Mouse (Mus musculus) cerebellum, adult (tissue): Measurements from ENCODE around the gene Kcnd1.
A peak's percentile ranks its signal among the peaks of the same experiment; 100 is the strongest.

ENCODE experiments used
- ATAC-seq: cut with Nextera tagmentation; 2 replicates; pipeline ENCODE4 v1.9.2; 2017; ENCODE audit warnings: mild to moderate bottlenecking, moderate library complexity, mixed read lengths; ENCODE audit not compliant: insufficient number of reproducible peaks, low FRiP score, low TSS enrichment

The Kcnd1 gene

DNA sequence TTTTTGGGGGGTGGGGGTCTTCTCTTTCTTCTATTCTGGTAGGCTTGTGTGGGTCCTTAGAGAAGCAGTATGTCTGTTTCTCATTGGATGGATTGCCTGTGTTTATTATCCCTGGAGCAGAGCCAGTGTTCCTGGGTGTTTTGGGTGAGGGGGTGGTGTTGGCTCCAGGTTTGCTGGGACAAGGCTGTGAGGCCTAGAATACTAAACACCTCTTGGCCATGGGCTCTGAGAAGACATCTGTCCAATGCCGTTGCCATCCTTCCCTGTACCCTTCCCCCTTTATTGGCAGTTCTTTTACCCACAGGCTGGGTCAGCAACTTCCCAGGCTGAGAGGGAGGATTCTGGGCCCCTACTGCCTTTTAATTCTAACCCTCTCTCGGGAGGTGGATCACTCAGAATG lies 25.8 kb downstream of the Kcnd1 start:
- no peak for ATAC-seq

- ATAC-seq: no peak
Observed at GRCm38 (mm10) chrX:7854578-7854977, 32.5 kb downstream of the Kcnd1 start.

GRCm38 (mm10) chrX:7859191-7859753 lies 37.2 kb downstream of the Kcnd1 start:
- ATAC-seq: no peak

DNA sequence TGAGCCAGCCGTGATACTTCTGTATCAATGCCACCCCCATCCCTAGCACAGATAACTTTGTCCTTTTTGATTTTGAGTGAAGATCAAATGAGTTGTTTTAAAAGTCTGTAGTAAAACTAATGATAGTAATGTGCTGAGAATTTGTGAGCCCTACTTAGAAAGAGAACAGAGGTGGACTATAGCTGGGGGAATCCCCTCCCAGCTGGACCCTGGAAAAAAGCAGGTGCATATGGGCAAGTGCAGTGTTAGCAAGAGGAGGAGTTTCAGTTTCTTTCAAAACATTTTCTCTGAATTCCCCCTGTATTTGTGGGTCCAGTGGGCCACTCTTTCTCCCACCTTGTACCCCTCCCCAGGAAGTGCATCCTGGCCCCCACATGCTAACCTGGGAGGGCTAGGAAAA lies 41.1 kb downstream of the Kcnd1 start:
- ATAC-seq: no peak

- no peak for ATAC-seq
Observed at GRCm38 (mm10) chrX:7864551-7864950, 42.5 kb downstream of the Kcnd1 start.

- ATAC-seq: no peak
Observed at GRCm38 (mm10) chrX:7865343-7865742, 43.3 kb downstream of the Kcnd1 start.

DNA sequence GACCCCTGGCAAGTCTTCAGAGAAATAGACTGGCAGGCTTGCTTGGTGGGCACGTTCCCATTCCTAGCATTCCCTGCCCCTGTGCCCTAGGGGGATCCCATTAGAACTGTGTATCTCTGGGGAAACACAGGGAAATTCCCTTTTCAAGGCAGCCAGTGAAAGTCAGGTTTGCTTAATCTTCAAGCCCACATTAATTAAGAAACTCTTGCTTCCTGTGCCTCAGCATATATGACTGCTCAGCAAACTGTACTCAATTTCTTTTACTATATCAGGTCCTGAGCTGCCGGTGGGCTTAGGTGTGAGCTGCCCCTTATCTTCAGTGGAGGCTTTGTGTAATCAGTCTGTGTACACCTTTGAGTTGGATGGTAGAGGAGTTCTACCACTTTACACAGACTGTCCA lies 43.7 kb downstream of the Kcnd1 start:
- ATAC-seq: no peak

GRCm38 (mm10) chrX:7867141-7867540 lies 45.1 kb downstream of the Kcnd1 start:
- ATAC-seq: no peak

DNA sequence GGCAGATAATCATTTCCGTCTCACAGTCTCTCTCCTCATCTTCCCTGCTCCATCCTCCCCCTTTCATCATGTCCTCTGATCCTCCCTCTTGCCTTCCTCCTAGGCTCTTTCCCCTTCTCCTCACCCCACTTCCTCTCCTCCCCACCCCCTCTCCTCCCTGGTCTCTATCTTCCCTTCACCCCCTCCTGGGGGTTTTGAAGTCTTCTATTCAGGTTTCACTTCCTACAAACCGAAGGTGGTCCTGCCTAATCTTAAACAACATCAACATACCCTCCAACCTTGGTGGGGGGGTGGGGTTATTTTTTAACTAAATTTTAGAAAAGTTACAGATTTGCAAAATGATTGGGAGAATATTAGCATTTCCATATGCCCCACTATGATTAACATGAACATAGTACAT lies 46.4 kb downstream of the Kcnd1 start:
- ATAC-seq: no peak

DNA sequence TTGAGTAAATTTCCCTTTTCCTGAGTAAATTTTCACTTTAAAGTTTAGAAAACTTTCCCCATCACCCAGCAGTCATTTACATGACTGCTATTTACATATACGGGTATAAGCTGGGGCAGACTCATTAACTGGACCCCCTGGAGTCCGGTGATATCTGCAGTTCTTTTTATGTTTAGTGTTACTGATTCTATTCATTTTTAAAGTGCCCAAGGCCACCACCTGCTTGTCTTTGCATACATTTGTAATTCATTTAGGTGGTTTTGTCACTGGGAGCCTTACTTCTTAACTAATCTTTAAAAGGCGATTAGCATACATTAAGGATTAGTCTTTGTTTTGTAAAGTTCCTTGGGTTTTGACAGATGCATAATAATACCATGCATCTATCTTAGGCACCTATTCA lies 47.7 kb downstream of the Kcnd1 start:
- ATAC-seq: no peak

DNA sequence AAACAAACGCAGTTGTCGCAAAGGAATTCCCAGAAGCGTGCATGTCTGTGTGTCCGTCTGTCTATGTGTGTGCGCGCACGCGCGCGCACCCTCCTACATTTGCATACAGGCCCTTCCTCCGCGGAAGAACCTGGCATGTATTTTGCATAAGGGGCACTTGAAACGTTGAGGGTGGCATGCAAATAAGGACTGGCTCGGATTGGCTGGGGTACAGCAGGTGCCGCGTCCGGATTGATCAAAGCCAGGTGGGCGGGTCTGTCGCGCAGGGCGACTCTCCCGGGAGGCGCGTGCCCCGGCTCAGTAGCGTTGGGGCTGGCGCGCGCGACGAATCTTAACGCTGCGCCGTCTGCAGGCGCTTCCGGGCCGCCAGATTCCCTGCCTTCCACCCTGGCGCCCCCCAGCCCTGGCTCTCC lies 55.9 kb downstream of the Kcnd1 start, which contains the start of gene Pim2:
Pim2 (plus strand) TSS at position 256 of the 413 bp plus-strand sequence.
- ATAC-seq: peak; percentile 85

DNA sequence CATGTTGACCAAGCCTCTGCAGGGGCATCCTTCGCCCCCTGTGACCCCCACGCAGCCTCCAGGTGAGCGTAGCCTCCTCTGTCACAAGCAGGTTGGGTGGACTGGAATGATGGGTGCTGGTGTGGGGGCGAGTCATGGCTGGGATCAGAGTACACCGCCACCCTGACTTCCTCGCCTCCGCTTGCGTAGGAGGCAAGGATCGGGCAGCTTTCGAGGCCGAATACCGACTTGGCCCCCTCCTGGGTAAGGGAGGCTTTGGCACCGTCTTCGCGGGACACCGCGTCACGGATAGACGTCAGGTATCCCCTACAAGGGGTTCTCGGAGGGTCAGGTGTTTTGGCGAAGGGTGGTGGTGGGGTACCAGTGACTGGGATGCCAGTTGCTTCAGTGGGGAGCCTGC lies 56.4 kb downstream of the Kcnd1 start:
- 0 out of 2 replicates have a peak, but pooled peaks have one; percentile 11 for ATAC-seq

- ATAC-seq: peak; percentile 49
Observed at GRCm38 (mm10) chrX:7879819-7880218, 57.7 kb downstream of the Kcnd1 start.

- peak; percentile 93 for ATAC-seq
Observed at GRCm38 (mm10) chrX:7883841-7884567, 61.9 kb downstream of the Kcnd1 start, which contains the start of gene Slc35a2. Slc35a2 (plus strand) TSS chrX:7884028.
